Mouse (Mus musculus) lung, postnatal 0 days (tissue): ENCODE results near the gene Fam78b.

Experiments used
- CTCF ChIP-seq: IDR thresholded peaks from 2 replicates; pipeline ENCODE4 v1.5.1; 2016; ENCODE audit warnings: antibody characterized with exemption, mild to moderate bottlenecking
- EP300 ChIP-seq: IDR thresholded peaks from 2 replicates; pipeline ENCODE4 v1.6.1; 2016; ENCODE audit warnings: antibody characterized with exemption, mild to moderate bottlenecking, control low read depth

DNA sequence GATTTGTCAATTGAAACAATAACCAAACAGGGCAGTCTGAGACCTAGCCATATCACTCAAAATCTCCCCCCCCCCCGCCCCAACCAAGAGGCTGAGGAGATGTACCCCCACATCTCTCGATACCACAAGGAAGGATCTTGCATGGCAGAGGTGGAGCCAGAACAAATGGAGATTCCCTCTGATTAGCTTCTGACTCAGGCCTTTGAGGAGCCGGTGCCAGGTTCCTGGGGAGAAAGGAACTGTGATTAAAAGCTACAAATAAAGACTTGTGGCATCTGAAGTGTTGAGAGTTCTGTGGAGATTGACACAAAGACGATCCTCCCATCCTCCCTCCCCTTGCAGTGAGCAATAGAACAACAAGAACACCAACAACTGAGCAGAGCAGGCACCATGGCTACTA lies 113.9 kb downstream of the Fam78b start:
- TF ChIP-seq CTCF: no peak
- TF ChIP-seq EP300: no peak
